Mouse (Mus musculus): ENCODE results near the gene Ecd. TPM values are rescaled to one million over a fixed set of nuclear protein-coding genes. Genes with fewer than 3 reads are reported as not detected.

Gene Ecd
- total and polyA plus RNA-seq, 3 experiments = 61.4 to 105 (median 98.3) TPM

GRCm38 (mm10) chr14:20378313-20379061 lies 30.6 kb upstream of the Ecd start (continued):
- TF ChIP-seq ZMIZ1 (IDR thresholded peaks at IDR 0.05; ENCODE audit: low read depth, low read length) (no peak), PAX5 (IDR thresholded peaks at IDR 0.05; ENCODE audit: low read length) (no peak), HCFC1 (IDR thresholded peaks at IDR 0.05; ENCODE audit: low read depth, low read length) (0 out of 2 replicates have a peak, but pooled peaks have one; percentile 32), ELF1 (IDR thresholded peaks at IDR 0.05; ENCODE audit: low read depth, low read length) (no peak), UBTF (IDR thresholded peaks at IDR 0.05; ENCODE audit: low read depth, low read length) (peak; percentile 76; the same call in 1 of the 2 replicates), JUN (IDR thresholded peaks at IDR 0.05; ENCODE audit: insufficient read depth, low read depth, low read length) (no peak), ZC3H11A (IDR thresholded peaks at IDR 0.05; ENCODE audit: low read depth, low read length) (no peak), MAZ (IDR thresholded peaks at IDR 0.05; ENCODE audit: low read depth, low read length) (no peak), CTCF (conservative IDR thresholded peaks at IDR 0.05 in 1 of 2, IDR thresholded peaks at IDR 0.05 in 1 of 2; ENCODE audit: low read depth in 2 of 2, low read length in 2 of 2) (peak; percentile 50 to 92; a peak in 3 of 4 replicates), TBP (conservative IDR thresholded peaks at IDR 0.05; ENCODE audit: low read depth, low read length) (0 out of 2 replicates have a peak, but pooled peaks have one; percentile 50), MAFK (IDR thresholded peaks at IDR 0.05; ENCODE audit: insufficient replicate concordance, low read length) (no peak), ZNF384 (IDR thresholded peaks at IDR 0.05; ENCODE audit: low read depth, low read length) (no peak), NRF1 (IDR thresholded peaks at IDR 0.05; ENCODE audit: low read depth, low read length) (no peak), USF2 (conservative IDR thresholded peaks at IDR 0.05; ENCODE audit: low read depth, low read length) (no peak), CHD2 (IDR thresholded peaks at IDR 0.05; ENCODE audit: low read length) (peak; percentile 8; the same call in 1 of the 2 replicates), SMC3 (IDR thresholded peaks at IDR 0.05; ENCODE audit: low read depth, low read length) (peak; percentile 59), RAD21 (IDR thresholded peaks at IDR 0.05; ENCODE audit: low read depth, low read length) (peak; percentile 55), POLR2A (IDR thresholded peaks at IDR 0.05; ENCODE audit: low read depth, low read length) (peak; percentile 22; the same call in 1 of the 2 replicates), ZKSCAN1 (IDR thresholded peaks at IDR 0.05; ENCODE audit: borderline replicate concordance, low read depth, low read length) (no peak), BHLHE40 (IDR thresholded peaks at IDR 0.05; ENCODE audit: low read depth, low read length) (no peak), CHD1 (IDR thresholded peaks at IDR 0.05; ENCODE audit: low read depth, low read length) (no peak)

GRCm38 (mm10) chr14:20377112-20377521 lies 29.2 kb upstream of the Ecd start:
- H3K27ac ChIP-seq (ENCODE audit: insufficient read depth, low read depth) = no peak overlapping the region
- no peaks in the 10 kb centered on the region for H3K27me3 ChIP-seq (replicated peaks)
- H3K36me3 ChIP-seq (replicated peaks in 1 of 2; ENCODE audit: control insufficient read depth in 1 of 2, insufficient read depth in 1 of 2, low read length in 1 of 2) = peaks cover 6 to 56% of the 10 kb centered on the region in 2 experiments
- no peak overlapping the region for H3K4me2 ChIP-seq (ENCODE audit: insufficient read depth, low read depth, poor library complexity, severe bottlenecking)
- H3K4me3 ChIP-seq (replicated peaks in 1 of 3; ENCODE audit: low read depth in 2 of 3, low read length in 2 of 3, poor library complexity in 1 of 3) = no peak overlapping the region
- dilution Hi-C loops (cut with MboI; ENCODE audit: extremely low pct_ligation_motif_present, extremely low pct_unique_long_range_greater_than_20kb, low sequenced_read_pairs) (no loop called here), in situ Hi-C loops (cut with MboI; ENCODE audit: low pct_ligation_motif_present, low pct_unique_long_range_greater_than_20kb, low sequenced_read_pairs) (loop anchor here (10.0 kb wide), 1 partner anchor 52 kb away; no protein-coding TSS in a partner anchor)
- H3K4me1 ChIP-seq (ENCODE audit: control insufficient read depth in 1 of 2, insufficient read depth in 2 of 2) = peaks cover 8 to 40% of the 10 kb centered on the region in 2 experiments; a peak in 3 of 4 replicates
- TF ChIP-seq USF2 (conservative IDR thresholded peaks at IDR 0.05; ENCODE audit: low read depth, low read length) (no peak), MAZ (IDR thresholded peaks at IDR 0.05; ENCODE audit: low read depth, low read length) (no peak), IRF4 (IDR thresholded peaks at IDR 0.05; ENCODE audit: low read depth, low read length) (no peak), CHD1 (IDR thresholded peaks at IDR 0.05; ENCODE audit: low read depth, low read length) (no peak), HCFC1 (IDR thresholded peaks at IDR 0.05; ENCODE audit: low read depth, low read length) (no peak)
- no peaks in the 10 kb centered on the region for H3K9me3 ChIP-seq (replicated peaks; ENCODE audit: low read length)
- no peak for DNase-seq (ENCODE audit: extremely low read depth)
- no peaks in the 10 kb centered on the region for H3K79me2 ChIP-seq (replicated peaks; ENCODE audit: control insufficient read depth, extremely low read depth, insufficient read depth, poor library complexity, severe bottlenecking)
- H3K9ac ChIP-seq (ENCODE audit: insufficient read depth, low read depth) = no peak overlapping the region

Measured in CH12.LX (cell line).